Mouse (Mus musculus): ENCODE measurements at regions not wholly inside any gene's neighbourhood (a gene's known extent, or its start where the extent isn't known, plus 50 kb on each side); places are given as distances from the start of the nearest gene placed in this dataset.

- no peak for DNase-seq (ENCODE audit: low read depth, low spot score)
These were observed 129.7 kb upstream of the Smarca2 start for GRCm38 (mm10) chr19:26475197-26475596.

GRCm38 (mm10) chr19:26475754-26476153 lies 129.1 kb upstream of the Smarca2 start:
- no peak for DNase-seq (ENCODE audit: low read depth, low spot score)

GRCm38 (mm10) chr19:26478055-26478737 lies 126.7 kb upstream of the Smarca2 start:
- no peak for DNase-seq (ENCODE audit: low read depth, low spot score)

- no peak for DNase-seq (ENCODE audit: low read depth, low spot score)
These were observed 120.5 kb upstream of the Smarca2 start for GRCm38 (mm10) chr19:26484322-26484721.

- no peak for DNase-seq (ENCODE audit: low read depth, low spot score)
These were observed 112.0 kb upstream of the Smarca2 start for GRCm38 (mm10) chr19:26492806-26493205.

GRCm38 (mm10) chr19:26501064-26501463 lies 103.8 kb upstream of the Smarca2 start:
- DNase-seq (ENCODE audit: low read depth, low spot score): no peak

GRCm38 (mm10) chr19:26504027-26504426 lies 100.8 kb upstream of the Smarca2 start:
- no peak for DNase-seq (ENCODE audit: low read depth, low spot score)

- no peak for DNase-seq (ENCODE audit: low read depth, low spot score)
These were observed 98.0 kb upstream of the Smarca2 start for GRCm38 (mm10) chr19:26506802-26507201.

- no peak for DNase-seq (ENCODE audit: low read depth, low spot score)
These were observed 96.9 kb upstream of the Smarca2 start for GRCm38 (mm10) chr19:26507986-26508385.

GRCm38 (mm10) chr19:26508616-26509015 lies 96.2 kb upstream of the Smarca2 start:
- no peak for DNase-seq (ENCODE audit: low read depth, low spot score)

GRCm38 (mm10) chr19:26509240-26509639 lies 95.6 kb upstream of the Smarca2 start:
- DNase-seq (ENCODE audit: low read depth, low spot score): no peak

- DNase-seq (ENCODE audit: low read depth, low spot score): peak; percentile 3
These were observed 94.7 kb upstream of the Smarca2 start for GRCm38 (mm10) chr19:26510185-26510584.

- peak; percentile 20 for DNase-seq (ENCODE audit: low read depth, low spot score)
These were observed 94.0 kb upstream of the Smarca2 start for GRCm38 (mm10) chr19:26510887-26511286.

GRCm38 (mm10) chr19:26511756-26512155 lies 93.1 kb upstream of the Smarca2 start:
- no peak for DNase-seq (ENCODE audit: low read depth, low spot score)

GRCm38 (mm10) chr19:26524583-26524982 lies 80.3 kb upstream of the Smarca2 start:
- DNase-seq (ENCODE audit: low read depth, low spot score): no peak

- DNase-seq (ENCODE audit: low read depth, low spot score): no peak
These were observed 73.5 kb upstream of the Smarca2 start for GRCm38 (mm10) chr19:26531390-26531789.

GRCm38 (mm10) chr19:26532509-26532908 lies 72.3 kb upstream of the Smarca2 start:
- DNase-seq (ENCODE audit: low read depth, low spot score): no peak

GRCm38 (mm10) chr19:26545671-26546070 lies 59.2 kb upstream of the Smarca2 start:
- no peak for DNase-seq (ENCODE audit: low read depth, low spot score)

GRCm38 (mm10) chr19:26547522-26547921 lies 57.3 kb upstream of the Smarca2 start:
- DNase-seq (ENCODE audit: low read depth, low spot score): no peak

GRCm38 (mm10) chr19:26548562-26549270 lies 56.1 kb upstream of the Smarca2 start:
- DNase-seq (ENCODE audit: low read depth, low spot score): no peak

- no peak for DNase-seq (ENCODE audit: low read depth, low spot score)
These were observed 54.6 kb upstream of the Smarca2 start for GRCm38 (mm10) chr19:26550299-26550698.

Measured in ZHBTc4 (cell line).